Comparison of ENCODE assay signal across 9 mouse cellular contexts in the genomic region with DNA sequence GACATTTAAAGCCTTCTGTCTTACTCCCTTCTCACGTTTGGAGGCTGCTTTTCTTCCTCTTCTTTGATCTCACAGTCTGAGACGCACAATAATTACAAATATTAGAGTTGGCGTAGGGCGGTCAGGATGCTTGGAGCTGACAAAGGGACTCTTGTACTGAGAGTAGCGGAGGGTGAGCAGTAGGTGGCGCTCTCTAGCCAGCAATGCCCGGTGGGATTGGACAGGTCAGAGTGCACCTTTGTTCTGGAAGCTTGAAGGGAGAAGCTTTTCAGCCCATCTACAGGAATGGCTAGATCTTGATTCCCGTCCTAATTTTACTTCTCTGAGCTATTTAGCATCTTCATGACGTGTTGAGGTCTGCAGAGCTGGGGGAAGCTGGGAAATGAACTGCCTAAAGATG.
DNase-seq lines count a peak whose midpoint lies in the region; ATAC-seq and TF ChIP-seq lines count a peak whose summit lies in the region.
"Had no signal": no experiment of that assay in that cellular context is flagged by ENCODE, and none has a peak within 500 bp of the region (broad histone marks: within the 10 kb centered on the region; RNA-seq: fewer than 3 reads in every experiment).

No protein-coding gene starts in this region.

- no peaks in the 10 kb centered on the region for H3K9me3 ChIP-seq in hindbrain, embryonic 16.5 days (ENCODE audit: control insufficient read depth, low read length)

- ATAC-seq in Patski = peak; percentile 83
- peak; percentile 95 for ATAC-seq in hindbrain, embryonic 16.5 days
- ATAC-seq in megakaryocyte-erythroid progenitor cell, adult 5-6 weeks (replicated peaks; ENCODE audit: low FRiP score, low TSS enrichment, poor library complexity, severe bottlenecking) = peak; percentile 85

- H3K4me1 ChIP-seq in hindbrain, embryonic 16.5 days (ENCODE audit: control insufficient read depth, insufficient read depth, low read depth, low read length) = no peaks in the 10 kb centered on the region

- H3K9ac ChIP-seq in hindbrain, embryonic 16.5 days (ENCODE audit: low read depth, low read length) = 0 out of 2 replicates have a peak overlapping the region, but pooled peaks have one; percentile 4

- no peak for DNase-seq in Patski (ENCODE audit: low read depth, low spot score)
- peak; percentile 51 for DNase-seq in cerebellum, adult 9-11 months
- peak; percentile 63 to 78 for DNase-seq in frontal cortex, postnatal 25 days (ENCODE audit: low spot score in 2 of 2)
- peak; percentile 73 to 86 for DNase-seq in left cerebral cortex, adult 18-20 months (ENCODE audit: low spot score in 2 of 2)
- DNase-seq in right cerebral cortex, postnatal 14 days = peak; percentile 81
- DNase-seq in urinary bladder, postnatal 14 days (ENCODE audit: low spot score) = peak; percentile 86

- TF ChIP-seq CTCF in Patski (IDR thresholded peaks at IDR 0.05) = peak; percentile 94

- no peak overlapping the region for H3K4me3 ChIP-seq in hindbrain, embryonic 16.5 days (ENCODE audit: low read length)

- no peak overlapping the region for H3K27ac ChIP-seq in hindbrain, embryonic 16.5 days (ENCODE audit: low read depth, low read length)
- H3K27ac ChIP-seq: macrophage had no signal

- CTCF ChIA-PET in Patski (lab: Charles Lee) = interaction anchor here (0.7 to 3.7 kb wide), 28 partner anchors 11 to 459 kb away, joined by 3 to 15 read pairs (median 4); a partner anchor contains a TSS

- H3K27me3 ChIP-seq in Patski = no peaks in the 10 kb centered on the region
- no peaks in the 10 kb centered on the region for H3K27me3 ChIP-seq in hindbrain, embryonic 16.5 days (replicated peaks; ENCODE audit: control insufficient read depth, insufficient read depth, low read length)

- in situ Hi-C loops in Patski (cut with MboI; ENCODE audit: low pct_unique_long_range_greater_than_20kb) = loop anchor here (5.0 to 10.0 kb wide), 5 partner anchors 115 to 815 kb away; no protein-coding TSS in a partner anchor

- POLR2A ChIA-PET in Patski (lab: Charles Lee) = no interaction called here

- 5% methylated on average over 9 of the region's 9 CpGs for WGBS in hindbrain, embryonic 16.5 days

- peak overlapping the region; percentile 11; the same call in 1 of the 2 replicates for H3K4me2 ChIP-seq in hindbrain, embryonic 16.5 days (ENCODE audit: low read length)

- no peaks in the 10 kb centered on the region for H3K36me3 ChIP-seq in hindbrain, embryonic 16.5 days (ENCODE audit: control insufficient read depth, insufficient read depth, low read length)
